Mouse (Mus musculus) ES-E14 (cell line): ENCODE measurements around the gene Jtb.

Source experiments
- CHD2 ChIP-seq: IDR thresholded peaks from 2 replicates; pipeline ENCODE4 v1.6.1; 2014; ENCODE audit warnings: mild to moderate bottlenecking, low read depth, low read length, inconsistent platforms
- HCFC1 ChIP-seq: IDR thresholded peaks from 2 replicates; pipeline ENCODE4 v1.6.1; 2012; ENCODE audit warnings: low read length, inconsistent platforms, borderline replicate concordance; ENCODE audit not compliant: insufficient read depth
- MAFK ChIP-seq: IDR thresholded peaks from 2 replicates; pipeline ENCODE4 v1.6.1; 2014; ENCODE audit warnings: mild to moderate bottlenecking, low read depth, low read length, inconsistent platforms; ENCODE audit not compliant: insufficient read depth

DNA sequence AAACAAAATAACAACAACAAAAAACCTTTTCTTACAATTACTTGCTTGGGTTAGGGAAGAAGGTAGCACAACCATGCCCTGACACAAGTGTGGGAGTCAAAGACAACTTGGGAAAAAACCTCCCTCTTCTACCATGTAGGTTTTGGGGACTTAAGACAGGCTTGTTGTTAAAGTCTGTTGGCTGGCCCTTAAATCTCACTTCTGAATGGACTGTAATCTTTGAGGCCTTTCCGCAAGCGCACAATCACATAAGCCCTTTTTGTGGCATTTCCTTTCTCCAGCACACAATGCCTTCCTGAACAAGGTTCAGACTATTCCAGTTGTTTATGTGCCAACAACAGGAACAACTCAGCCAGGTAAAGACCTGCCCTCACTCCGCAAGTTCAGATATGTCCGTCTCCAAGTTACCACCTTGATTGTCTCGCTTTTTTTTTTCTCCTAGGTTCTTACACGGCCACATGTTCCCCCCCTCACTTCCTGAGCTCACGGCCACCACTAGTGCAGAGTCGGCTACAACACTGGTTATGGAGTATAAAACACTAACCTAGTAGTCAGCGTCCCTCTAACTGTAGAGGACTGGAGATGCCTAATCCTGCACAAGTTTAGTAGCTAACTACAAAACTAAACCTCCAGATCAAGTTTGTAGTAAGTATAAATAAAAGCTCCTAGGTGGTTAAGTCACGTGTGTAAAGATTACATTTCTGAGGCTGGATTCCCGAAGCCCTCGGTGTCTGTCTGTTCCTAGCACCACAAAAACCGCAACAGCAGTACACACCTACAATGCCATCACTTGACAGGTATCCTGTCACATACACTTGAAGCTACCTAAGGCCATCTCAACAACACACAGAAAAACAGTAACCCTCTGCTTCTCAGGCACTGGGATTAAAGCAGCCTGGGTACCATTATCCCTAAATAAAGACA is 19.7 kb upstream of the Jtb start:
- TF ChIP-seq HCFC1, result no peak; the same call in 1 of the 2 replicates
- no peak for TF ChIP-seq CHD2
- TF ChIP-seq MAFK, result no peak
